Mouse (Mus musculus) ovary, postnatal 10 days (tissue): ENCODE results near the gene Ndufb3.
A peak's percentile ranks its signal among the peaks of the same experiment; 100 is the strongest.
"Not testable (repeated sequence)": the region's sequence is repeated elsewhere in the genome, so short reads cannot be mapped to it uniquely, and the experiment has no call there.

Experiments used
- DNase-seq: peaks from one replicate; pipeline ENCODE4 v3.0.0; 2022; ENCODE audit warnings: low spot score

Gene Ndufb3

DNA sequence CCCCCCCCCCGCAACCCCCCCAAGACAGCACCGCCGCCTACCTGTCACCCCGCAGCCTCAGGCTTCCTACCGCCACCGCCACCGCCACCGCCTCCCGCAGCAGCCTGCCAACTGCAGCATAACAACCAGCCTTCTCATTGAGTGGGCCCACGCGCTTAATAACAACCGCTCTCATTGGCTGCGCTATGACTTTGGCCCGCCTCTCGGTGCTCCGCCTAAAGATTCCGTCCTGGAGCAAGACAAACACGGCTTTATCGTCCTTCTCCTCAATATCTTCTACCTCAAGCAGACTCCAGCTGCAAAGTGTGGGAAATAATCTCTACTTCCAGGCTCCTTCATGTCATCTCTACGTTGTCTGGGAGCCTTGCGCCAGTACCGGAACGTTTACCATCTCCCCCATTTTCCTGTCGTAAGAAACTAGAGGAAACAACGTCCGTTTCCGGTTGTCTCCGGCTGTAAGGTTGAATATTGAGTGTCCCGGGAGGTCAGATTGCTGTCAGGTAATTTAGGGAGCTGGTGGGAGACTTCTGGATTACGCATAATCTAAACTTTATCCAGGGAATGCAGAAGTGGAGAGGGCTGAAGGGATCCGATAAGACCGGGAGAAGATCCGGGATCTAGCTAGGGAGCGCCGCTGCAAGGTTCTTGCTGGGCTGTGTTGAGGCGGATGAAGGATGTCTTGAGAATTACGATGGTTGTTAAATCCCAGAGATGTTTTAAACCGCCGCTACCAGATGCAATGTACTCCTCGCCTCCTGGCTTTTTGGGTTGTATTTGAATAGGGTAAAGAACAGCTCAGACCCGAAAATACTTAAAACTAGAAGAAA is at the start of gene Ndufb3, which contains the start of gene Fam126b:
TSS of gene Ndufb3 (plus strand) at position 214 of the 827 bp plus-strand sequence.
TSS of gene Fam126b (minus strand) at position 153 of the 827 bp plus-strand sequence.
- DNase-seq: peak; percentile 86

DNA sequence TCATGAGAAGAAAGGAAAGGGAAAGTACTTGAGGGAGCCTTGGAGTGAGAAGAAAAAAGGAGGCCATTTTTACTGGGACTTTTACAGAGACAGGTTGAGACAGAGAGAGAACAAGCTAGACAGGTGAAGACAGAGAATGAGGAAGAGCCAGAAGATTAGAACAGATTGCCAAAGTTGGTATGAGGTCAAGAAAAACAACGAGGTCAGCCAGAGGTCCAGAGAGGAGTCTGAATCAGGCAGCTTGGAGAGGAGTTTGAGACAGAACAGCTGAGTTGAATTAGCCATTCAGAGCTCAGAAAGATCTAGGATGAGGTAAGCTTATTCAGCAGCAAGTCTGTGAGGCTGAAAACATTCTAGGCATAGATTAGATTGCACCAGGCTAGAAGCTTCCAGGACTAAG is 44.8 kb upstream of the Ndufb3 start:
- no peak for DNase-seq

DNA sequence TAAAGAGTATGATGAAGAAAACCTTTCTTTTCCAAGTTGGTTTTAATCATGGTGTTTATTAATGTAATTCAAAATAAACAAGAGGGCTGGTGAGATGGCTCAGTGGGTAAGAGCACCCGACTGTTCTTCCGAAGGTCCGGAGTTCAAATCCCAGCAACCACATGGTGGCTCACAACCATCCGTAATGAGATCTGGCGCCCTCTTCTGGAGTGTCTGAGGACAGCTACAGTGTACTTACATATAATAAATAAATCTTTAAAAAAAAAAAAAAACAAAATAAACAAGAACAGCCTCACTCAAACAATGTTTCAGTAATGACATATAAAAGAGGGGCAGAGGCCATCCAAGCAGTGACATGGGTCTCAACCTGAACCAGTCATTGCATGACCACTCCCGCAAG is 25.8 kb upstream of the Ndufb3 start:
- DNase-seq: not testable (repeated sequence)

DNA sequence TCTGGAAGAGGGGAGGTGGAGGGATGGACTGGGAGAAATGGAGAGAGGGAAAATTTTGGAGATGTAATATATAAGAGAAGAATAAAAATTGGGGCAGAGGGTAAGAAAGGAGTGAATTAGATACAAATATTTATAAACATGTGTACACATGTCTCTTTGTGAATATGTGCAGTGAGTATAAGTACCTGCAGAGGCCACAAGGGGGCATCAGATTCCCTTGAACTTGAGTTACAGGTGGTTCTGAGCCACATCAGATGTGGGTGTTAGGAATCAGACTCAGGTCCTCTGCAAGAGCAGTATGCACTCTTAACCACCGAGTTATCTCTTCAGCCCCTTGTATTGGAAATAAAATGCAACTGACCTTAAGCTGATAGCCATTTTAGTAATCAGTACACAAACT is 23.7 kb upstream of the Ndufb3 start:
- peak; percentile 5 for DNase-seq

DNA sequence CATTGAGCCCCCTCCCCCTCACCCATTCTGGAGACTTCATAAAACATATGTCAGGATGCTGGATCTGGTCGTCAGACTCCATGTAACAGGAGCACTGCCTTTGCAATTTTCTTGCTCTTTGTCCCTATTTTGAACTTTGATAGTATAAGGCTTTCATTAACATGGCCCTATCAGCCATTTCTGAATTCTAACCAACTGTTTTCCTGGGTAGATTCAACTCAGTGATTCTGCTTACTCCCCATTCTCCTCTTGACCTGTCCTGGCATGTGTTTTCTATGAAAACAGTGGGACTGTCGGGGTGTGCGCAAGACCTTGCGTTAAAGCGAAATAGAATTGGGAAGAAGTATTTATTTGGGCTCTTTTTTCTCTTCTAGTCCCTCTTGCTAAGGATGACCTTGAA is 21.2 kb upstream of the Ndufb3 start:
- DNase-seq: no peak

DNA sequence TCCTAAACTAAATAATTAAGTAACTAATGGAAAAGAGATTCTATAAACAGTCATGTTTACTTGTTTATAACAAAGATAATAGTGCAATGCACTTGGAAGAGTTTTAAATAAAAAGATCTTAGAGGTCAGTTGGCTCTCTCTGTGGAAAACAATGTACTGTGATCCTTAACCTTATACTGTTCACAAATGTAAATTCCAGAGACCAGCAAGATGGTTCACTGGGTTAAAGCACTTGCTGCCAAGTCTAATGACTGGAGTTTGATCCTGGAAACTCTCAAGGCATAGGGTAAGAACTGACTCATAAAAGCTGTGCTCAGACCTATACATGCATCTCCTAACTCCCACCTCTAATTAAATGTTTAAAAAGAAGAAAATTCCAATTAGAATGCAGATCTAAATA is 19.6 kb upstream of the Ndufb3 start:
- DNase-seq: no peak

DNA sequence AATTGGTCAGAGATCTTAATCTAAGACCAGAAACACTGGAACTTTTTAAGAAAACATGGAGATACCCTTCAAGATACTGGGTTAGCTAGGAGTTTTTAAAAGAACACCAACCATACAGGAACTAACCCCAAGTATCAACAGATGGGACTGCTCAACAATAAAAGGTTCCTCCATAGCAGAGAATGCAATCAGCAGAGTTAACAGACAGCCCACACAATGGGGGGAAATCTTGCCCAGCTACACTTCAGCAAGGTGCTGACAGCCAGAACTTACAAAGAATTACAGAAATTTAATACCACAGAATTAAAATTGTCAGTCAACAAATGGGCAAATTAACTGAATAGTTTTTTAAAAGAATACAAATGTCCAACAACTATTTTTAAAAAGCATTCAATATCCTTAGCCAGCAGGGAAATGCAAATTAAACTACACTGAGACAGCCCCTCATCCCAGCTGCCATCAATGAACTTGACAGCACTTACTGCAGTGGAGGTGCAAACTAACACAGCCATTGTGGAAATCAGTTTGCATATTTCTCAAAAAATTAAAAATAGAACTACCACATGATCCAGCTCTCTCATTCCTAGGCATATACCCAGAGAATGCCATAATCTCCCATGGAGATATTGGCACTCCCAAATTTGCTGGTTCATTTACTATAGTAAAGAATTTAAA is 17.6 kb upstream of the Ndufb3 start:
- DNase-seq: no peak

DNA sequence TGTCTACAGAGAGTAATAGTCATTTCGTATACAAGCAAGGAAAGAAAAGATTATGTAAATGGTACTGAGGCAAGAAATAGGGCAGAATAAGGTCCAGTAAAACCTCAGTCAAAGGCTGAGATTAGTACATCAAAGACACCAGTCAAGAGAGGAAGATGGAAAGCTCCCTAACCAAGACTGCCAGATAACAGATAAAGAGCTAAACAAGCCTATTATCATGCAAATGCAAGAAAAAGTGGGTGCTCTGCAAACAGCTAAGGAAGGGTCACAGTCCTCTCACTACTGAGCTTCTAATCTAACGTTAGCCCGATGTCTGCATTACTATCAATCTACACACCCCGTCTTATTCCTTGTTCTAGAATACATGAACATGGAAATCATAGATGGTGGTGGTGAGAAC is 15.7 kb upstream of the Ndufb3 start:
- DNase-seq: no peak

DNA sequence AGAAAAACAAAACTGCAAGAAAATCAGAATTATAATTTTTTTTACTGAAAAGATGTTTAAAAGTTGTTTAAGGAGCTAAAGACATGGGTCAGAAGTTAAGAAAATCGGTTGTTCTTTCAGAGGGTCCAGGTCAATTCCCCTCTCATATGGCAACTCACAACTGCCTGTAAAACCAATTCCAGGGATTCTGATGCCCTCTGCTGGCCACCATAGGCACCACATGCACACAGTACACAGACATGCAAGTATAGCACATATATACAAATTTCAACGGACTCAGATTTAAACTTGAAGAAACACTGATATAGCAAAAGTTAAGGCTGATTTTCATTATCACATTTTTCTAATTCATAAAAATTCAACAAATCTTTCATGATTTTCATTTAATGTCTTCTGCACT is 7.0 kb upstream of the Ndufb3 start:
- no peak for DNase-seq

DNA sequence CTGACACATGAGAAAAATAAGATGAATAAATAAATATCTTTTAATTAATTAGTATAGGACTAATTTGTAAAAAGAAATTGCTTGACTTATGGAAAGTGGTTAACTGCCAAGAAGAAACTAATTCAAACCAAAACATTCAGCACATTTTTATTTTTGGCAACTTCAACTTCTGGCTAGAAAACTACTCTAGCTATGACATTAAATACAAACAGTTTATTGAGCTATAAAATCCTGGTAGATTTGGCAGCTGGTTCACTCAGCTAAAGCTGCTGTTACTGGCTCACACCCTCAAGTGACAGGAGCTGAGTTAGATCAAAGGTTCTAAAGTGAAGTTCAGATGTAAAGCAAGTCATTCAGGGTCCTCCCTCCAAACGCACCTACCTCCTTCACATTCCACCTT is 3.6 kb upstream of the Ndufb3 start:
- DNase-seq: no peak

DNA sequence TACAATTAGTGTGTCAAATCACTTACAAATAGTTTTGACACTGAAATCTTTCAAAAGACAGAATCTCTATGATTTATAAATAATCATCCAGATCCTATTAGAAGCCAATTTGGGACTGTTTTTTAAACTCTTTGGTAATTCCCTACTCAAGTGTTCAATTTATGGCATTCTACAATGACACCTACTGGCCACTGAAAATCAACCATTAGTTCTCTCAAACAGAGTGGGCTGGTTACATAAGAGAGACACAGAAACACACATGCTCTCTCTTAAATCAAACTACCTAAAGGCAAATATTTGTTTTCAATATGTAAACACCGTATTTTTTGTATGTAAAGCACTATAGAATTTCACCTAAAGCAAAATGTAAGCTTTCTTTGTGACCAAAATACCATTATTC is 1.9 kb upstream of the Ndufb3 start:
- DNase-seq: no peak

DNA sequence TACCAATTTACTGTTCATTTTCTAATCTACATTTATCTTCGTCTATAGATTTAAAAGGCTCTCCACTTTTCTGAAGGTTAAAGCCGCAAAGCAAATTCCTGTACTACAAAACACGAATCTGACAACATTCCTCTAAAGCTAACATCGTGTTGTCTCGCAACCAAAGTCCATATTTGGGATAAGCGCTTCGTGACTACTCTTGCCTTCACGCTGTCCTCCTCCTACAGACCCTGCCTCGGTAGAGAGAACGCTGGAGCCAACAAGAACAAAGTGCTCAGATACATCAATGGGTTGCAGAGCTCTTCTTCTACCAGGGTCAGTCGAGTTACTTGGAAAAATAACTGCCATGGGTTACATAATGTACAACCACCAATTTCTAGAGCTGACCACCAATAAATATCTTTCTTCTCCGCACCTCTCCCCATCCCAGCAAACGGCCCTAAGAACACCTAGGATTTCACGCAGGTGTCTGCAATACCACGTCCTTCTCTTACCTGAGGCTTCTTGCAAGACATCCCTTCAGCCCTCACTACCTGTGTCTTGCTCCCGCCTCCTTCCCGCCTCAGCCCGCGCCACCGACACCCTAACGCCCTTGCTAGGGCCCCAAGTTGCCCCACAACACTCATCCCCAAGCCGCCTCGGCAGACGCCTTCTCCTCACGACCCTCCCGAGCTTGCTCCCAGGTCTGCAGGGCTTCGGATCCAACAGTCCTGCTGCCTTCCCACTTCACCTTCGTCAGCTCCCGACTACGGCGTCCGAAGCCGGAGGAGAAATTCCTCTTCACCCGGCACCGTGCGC is 612 bp upstream of the Ndufb3 start:
- DNase-seq: no peak

DNA sequence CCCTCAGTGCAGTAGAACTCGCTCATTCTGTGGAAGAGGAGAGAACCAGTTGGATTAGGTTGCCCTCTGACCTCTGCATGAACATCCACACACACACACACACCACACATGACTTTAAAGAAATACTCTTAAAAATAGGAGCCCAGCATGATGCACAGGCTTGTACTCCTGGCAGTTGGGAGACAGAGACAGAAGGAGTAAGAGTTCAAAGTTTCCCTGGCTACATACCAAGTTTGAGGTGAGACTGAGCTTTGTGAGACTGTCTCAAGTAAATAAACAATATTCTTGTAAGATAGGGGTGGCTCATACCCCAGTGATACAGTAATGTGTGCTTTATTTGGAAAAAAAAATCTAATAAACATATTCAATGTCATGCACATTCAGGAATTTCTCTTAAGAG is 1.3 kb downstream of the Ndufb3 start:
- DNase-seq: no peak

DNA sequence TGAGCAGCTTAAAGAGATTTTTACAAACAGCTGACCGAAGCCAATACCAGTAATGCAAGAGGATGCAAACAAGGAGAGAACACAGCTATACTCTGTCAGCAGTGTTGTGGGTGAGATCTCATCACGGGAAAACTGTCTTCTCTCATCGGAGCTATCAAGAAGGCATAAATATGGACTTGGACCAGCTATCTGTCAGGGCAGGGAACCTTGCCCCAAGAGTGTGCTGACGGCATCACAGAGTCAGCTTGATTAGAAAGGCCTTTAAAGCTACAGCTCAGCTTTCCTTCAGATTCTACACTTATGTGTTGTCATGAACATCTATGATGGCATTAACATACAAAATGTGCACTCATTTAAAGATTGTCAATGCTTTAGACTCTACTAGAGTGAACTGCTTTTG is 16.5 kb downstream of the Ndufb3 start:
- no peak for DNase-seq

DNA sequence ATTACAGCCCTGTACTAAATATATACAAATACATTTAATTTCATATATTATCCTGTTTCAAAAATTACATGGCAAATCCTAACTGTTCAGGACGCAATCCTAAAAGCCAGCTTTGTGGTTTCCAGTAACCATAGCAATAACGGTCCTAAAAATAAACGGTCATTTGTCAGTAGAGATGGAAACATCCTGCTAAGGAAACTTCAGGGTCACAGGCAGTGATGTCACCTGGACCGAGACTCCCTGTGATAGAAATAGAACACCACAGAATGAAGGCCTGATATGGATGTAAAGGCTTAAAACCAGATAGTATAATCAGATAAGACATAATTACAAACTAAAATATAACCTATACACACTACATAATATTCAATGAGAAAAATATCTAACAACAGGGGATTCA is 17.6 kb downstream of the Ndufb3 start:
- no peak for DNase-seq

DNA sequence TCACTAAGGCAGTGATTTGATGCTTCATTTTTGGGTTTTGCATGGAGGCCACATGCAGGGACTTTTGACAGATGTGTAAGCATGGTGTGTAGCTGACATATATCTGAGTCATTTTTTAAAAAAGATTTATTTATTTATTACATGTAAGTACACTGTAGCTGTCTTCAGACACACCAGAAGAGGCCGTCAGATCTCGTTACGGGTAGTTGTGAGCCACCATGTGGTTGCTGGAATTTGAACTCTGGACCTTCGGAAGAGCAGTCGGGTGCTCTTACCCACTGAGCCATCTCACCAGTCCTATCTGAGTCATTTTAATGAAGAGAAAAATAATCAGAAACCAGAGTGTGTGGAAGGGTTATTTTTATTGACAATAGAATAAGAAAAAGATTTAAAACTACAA is 23.4 kb downstream of the Ndufb3 start:
- not testable (repeated sequence) for DNase-seq

DNA sequence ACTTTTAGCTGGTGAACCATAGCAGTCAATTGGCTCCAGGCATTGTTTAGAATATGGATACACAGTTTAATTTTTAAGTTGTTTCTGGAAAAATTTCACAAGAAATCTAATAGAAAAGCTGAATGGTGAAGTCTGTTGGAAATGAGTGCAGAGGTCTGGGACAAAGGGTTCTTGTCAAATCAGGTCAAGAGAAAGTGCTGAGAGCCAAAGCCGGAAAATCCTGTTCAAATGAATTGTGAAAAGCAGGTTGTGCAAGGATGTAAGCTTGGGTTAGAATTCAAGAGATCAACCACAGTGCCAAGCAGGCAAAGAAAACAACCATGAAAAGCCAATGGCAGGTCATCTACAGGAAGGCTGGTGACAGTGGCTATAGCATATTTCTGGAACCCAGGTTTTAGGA is 24.0 kb downstream of the Ndufb3 start:
- DNase-seq: no peak

DNA sequence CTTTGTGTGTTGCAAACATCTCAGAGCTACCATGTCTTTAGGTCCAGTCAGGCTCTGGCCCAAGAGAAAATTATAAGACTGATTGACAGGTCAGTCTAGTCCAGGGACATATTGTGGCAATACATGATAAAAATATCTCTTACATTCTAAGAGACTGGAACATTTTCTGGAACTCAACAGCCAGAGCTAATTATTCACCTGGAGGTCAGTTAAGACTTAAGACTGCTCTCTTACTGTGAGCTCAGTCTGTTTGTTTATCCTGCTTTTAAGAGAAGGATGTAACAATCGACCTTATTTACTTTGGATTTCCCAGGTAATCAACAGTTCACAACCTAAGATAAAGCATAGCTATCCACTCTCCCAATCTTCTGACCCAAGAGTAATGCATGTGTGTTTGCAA is 24.4 kb downstream of the Ndufb3 start:
- DNase-seq: no peak

DNA sequence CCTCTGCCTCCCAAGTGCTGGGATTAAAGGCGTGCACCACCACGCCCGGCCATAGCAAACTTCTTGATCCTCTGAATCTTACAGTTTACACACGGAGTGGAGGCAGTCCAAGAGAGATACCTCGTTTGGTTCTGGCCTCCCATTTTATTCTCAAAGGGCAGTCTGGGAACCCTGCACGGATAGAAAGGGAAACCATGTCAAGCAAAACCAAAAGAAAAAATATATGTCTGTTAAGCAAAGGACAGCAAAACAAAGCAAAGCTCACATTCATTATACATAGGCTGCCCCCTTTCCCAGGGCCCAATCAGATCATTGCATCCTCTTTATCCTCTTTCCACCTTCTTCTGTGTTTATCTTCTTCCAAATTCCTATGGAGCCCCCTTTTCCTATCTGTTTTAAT is 27.6 kb downstream of the Ndufb3 start:
- no peak for DNase-seq

DNA sequence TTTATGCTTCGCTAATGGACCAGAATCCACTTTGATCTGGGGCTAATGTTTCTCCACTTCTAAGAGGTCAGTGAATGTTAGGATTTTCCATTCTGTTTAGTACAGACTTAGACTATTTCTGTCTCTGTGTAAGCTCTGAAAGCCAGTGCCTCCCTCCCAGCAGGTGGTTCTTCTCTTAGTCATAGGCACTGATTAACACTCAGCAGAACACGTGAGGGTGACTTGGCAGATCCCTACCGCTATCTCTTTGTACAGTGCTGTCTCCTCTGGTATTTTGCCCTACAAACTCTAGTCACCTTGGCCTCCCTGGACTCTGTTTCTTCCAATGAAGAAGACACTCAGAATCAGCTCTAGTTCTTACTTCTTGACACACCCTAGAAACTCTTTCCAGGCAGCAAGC is 28.2 kb downstream of the Ndufb3 start:
- no peak for DNase-seq

DNA sequence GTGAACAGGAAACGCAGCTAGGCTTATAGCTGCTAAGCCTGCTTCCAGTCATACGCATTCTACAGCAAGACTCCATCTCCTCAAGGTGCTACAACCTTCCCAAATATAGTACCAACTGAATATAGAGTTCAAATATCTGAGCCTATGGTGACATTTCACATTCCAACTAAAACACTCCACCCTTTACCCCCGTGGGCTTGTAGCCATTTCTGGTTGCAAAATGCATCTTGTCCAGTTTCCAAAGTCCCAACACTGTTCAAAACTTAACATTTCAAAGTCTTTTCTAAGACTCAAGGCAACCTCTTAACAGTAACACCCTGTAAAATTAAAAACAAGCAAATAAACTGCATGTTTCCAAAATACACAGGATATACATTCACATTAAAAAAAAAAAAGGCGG is 29.0 kb downstream of the Ndufb3 start:
- no peak for DNase-seq

DNA sequence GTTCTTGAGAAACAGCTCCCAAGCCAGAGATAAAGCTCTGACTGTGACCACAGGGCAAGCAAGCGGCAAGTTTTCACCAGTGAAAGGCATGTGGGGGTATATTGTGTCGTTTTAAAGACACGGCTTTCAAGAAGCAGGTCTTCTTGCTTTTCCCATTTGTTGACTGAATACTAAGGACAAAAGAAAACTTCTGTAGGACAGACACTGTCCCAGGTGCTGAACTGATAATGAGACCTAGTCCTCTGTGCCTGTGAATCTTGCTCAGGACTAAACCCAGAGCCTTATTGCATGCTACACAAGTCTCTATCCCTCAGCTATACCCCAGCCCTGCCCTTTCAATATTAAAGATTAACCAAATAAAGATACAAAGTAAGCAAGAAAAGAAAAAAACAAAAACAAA is 30.0 kb downstream of the Ndufb3 start:
- DNase-seq: no peak

DNA sequence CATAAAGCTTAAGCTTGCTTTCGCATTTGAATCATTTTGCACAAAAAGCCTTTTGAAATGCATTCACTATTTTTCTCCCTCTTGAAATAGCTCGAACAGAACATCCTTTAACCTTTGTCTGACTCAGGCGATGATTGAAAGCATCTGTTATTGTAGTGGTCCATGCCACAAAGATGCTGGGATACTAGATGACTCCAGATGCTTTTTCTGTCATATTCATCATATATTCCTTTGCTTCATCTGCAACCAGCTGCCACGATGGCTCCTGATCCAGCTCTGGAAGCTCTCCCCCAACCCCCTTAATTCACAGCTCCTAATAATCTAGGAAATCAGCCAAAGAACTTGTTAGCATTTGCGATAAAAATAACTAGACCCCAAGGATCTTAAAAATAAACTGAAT is 30.9 kb downstream of the Ndufb3 start:
- no peak for DNase-seq
